Mouse (Mus musculus) megakaryocyte, embryonic 14.5 days (primary cell): Measurements from ENCODE around the gene Pfn3.

Experiments
- FLI1 ChIP-seq: IDR thresholded peaks from 2 replicates; pipeline ENCODE4 v1.6.1; 2012; ENCODE audit warnings: low read length, inconsistent platforms, mixed read lengths
- GATA1 ChIP-seq: IDR thresholded peaks from 3 replicates; pipeline ENCODE4 v1.6.1; 2012; ENCODE audit warnings: mixed read lengths, low read length, inconsistent platforms, borderline replicate concordance

DNA sequence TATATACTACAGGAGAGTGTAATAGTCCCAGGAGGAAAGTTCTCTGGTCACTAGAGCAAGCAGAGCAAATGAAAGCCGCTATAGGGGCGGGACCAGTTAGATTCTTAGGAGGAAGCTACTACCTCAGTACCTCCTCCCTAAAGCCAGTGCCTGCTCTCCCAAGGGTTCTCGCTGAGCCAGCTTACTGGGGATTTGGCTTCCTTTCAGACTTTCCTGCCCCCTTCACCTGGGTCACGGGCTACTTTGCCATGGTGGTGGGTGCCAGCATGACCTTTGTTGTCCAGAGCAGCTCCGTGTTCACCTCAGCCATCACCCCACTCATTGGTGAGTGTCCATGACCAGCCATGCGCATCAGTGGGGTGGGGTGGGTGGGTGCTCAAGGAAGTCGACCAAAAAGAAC, 3.2 kb downstream of the Pfn3 start:
- TF ChIP-seq GATA1 (no peak), FLI1 (no peak)
